Mouse (Mus musculus): Measurements from ENCODE around the gene Ece2. TPM values are rescaled to one million over a fixed set of nuclear protein-coding genes. Genes with fewer than 3 reads are reported as not detected.
A peak's percentile ranks its signal among the peaks of the same experiment; 100 is the strongest.

Ece2 gene
- polyA plus RNA-seq, 1 experiment from 2014 or later: 0.12 TPM

DNA sequence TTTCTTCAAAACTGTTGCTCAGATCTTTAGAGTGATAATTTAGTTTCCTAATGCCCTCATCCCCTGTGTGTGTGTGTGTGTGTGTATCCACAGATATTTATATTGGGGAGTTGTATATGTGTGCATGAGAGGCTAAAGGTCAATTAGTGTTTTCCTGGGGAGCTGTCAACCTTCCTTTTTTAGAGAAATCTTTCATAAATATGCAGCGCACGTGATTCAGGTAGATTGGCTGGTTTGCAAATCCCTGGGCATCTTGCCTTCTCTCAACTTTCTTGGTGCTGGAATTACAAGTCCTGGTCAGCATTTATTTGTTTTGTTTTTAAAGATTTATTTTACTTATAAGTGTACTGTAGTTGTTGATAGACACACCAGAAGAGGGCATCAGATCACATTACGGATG lies 40.7 kb downstream of the Ece2 start:
- H3K27me3 ChIP-seq: no peaks in the 10 kb centered on the region
- ChIA-PET CTCF (no interaction called here), POLR2A (no interaction called here)
- DNase-seq (ENCODE audit: low read depth, low spot score) (no peak), ATAC-seq (no peak)
- TF ChIP-seq CTCF (IDR thresholded peaks at IDR 0.05): no peak
- in situ Hi-C loops (cut with MboI; ENCODE audit: low pct_unique_long_range_greater_than_20kb): no loop called here

DNA sequence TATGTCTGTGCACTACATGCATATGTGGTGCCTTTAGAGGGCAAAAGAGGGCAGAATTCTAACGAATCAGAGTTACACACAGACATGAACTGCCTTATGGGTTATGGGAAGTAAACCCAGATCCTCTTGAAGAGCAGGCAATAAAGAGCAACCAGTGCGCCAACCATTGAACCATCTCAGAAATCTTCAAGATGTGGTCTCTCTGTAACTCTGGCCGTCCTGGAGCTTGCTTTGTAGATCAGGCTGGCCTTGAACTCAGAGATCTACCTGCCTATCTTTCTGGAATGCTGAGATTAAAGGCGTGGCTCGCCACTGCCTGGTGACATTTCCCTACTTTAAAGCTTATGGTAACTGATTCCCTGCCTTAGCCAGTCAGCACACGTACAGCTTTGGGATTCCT lies 42.3 kb downstream of the Ece2 start:
- H3K27me3 ChIP-seq: no peaks in the 10 kb centered on the region
- DNase-seq (ENCODE audit: low read depth, low spot score) (no peak), ATAC-seq (no peak)
- in situ Hi-C loops (cut with MboI; ENCODE audit: low pct_unique_long_range_greater_than_20kb): no loop called here
- TF ChIP-seq CTCF (IDR thresholded peaks at IDR 0.05): no peak
- ChIA-PET CTCF (no interaction called here), POLR2A (interaction anchor here (0.6 to 1.4 kb wide), 4 partner anchors 9 to 134 kb away, joined by 3 to 4 read pairs (median 3); partner anchors contain the start of genes Clcn2 and Polr2h)

DNA sequence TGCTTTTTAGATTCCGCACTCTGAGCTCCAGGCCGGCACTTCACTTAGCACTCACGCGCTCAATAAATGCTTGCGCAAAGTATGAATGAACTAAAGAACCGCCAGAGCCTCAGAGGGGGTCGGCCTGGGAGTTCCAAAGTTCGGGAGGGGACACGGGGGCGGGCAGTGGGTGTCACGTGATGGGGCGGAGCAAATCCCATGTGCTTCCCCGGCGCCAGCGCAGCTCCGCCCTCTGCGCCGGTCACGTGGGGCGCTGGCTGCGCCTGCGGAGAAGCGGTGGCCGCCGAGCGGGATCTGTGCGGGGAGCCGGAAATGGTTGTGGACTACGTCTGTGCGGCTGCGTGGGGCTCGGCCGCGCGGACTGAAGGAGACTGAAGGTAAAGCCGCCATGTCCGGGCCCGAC lies 42.9 kb downstream of the Ece2 start:
- H3K27me3 ChIP-seq: no peaks in the 10 kb centered on the region
- no peak for TF ChIP-seq CTCF (IDR thresholded peaks at IDR 0.05)
- in situ Hi-C loops (cut with MboI; ENCODE audit: low pct_unique_long_range_greater_than_20kb): no loop called here
- ChIA-PET POLR2A (interaction anchor here (0.6 to 1.4 kb wide), 4 partner anchors 9 to 134 kb away, joined by 3 to 4 read pairs (median 3); partner anchors contain the start of genes Clcn2 and Polr2h), CTCF (no interaction called here)
- ATAC-seq: peak; percentile 76
- peak; percentile 64 for DNase-seq (ENCODE audit: low read depth, low spot score)

DNA sequence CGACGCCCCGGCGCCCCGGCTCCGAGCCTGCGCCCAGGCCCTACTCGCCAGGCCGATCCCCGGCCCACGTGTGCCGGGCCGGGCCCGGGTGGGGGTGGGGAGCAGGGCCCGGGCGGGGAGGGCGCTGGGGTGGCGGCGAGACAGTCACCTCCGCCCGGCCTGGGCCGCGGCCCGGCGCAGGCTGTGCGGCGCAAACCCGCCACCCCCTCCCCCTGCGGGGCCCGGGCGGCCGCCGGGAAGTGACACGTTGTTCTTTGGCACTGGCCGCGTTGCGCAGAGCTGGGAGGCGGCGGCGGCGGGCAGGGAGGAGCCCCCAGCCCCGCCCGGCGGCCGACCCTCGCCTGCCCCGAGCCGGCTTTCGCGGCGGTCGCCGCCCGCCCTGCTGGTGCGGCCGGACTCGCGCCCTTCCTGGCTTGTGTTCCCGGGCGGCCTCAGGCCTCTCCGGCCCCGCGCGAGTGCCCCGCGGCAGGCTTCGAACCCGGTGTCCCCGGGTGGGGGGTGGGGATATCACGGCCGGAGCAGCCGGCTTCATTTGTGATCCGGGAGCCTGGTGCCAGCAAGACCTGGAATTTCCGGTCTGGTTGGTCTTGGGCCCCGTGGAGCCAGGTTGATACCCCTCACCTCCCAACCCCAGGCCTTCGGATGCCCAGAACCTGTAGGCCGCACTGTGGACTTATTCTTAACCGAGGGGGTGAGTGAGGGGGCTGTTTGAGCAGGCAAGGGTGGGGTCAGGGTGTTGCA lies 43.5 kb downstream of the Ece2 start:
- ATAC-seq: peak; percentile 63
- ChIA-PET POLR2A (interaction anchor here (0.9 to 1.4 kb wide), 3 partner anchors 13 to 135 kb away, joined by 3 to 4 read pairs (median 4); no protein-coding TSS in a partner anchor), CTCF (no interaction called here)
- in situ Hi-C loops (cut with MboI; ENCODE audit: low pct_unique_long_range_greater_than_20kb): no loop called here
- no peak for DNase-seq (ENCODE audit: low read depth, low spot score)
- TF ChIP-seq CTCF (IDR thresholded peaks at IDR 0.05): no peak
- H3K27me3 ChIP-seq: no peaks in the 10 kb centered on the region

DNA sequence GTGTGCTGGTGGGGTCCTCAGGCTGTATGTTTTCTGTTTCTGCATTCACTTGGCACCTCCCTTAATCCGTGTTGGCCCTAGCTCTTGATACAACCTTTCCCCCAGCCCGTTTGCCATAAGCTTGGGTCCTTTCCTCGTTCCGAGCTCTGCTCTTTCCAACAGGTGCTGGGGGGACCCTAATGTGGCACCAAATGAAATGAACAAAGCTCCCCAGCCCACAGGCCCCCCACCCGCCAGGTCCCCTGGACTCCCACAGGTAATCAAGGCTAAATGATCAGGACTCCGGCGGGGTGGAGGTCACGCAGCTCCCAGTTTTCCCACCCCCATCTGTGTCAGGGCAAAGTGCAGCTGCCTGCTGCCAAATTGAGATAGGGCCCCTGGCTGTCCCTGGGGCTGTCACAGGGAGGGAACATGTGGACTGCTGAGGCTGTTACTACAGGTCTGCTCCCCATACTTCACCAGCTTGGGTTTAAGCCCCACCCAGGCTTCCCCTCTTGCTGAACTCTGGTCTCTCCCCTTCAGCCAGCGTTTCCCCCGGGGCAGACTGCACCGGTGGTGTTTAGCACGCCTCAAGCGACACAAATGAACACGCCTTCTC lies 44.2 kb downstream of the Ece2 start:
- TF ChIP-seq CTCF (IDR thresholded peaks at IDR 0.05): no peak
- CTCF ChIA-PET: interaction anchor here (1.7 kb wide), 1 partner anchor 43 kb away, joined by 4 read pairs; the partner anchor contains the start of genes Clcn2 and Polr2h
- POLR2A ChIA-PET: interaction anchor here (1.3 kb wide), 1 partner anchor 12 kb away, joined by 4 read pairs; no protein-coding TSS in a partner anchor
- ATAC-seq: no peak
- no peaks in the 10 kb centered on the region for H3K27me3 ChIP-seq
- no peak for DNase-seq (ENCODE audit: low read depth, low spot score)
- in situ Hi-C loops (cut with MboI; ENCODE audit: low pct_unique_long_range_greater_than_20kb): no loop called here

DNA sequence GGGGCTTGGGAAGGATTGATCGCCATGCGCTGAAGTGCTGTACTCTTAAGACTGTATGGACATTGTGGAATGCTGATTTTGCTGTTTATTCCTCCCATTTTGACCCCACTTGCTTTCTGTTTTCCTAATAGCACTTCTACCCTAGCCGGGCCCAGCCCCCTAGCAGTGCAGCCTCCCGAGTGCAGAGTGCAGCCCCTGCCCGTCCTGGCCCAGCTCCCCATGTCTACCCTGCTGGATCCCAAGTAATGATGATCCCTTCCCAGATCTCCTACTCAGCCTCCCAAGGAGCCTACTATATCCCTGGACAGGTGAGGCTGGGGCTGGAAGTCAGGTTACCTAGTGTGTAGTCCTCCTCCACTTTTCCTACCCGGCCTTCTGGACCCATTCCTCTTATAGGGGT lies 45.6 kb downstream of the Ece2 start:
- no peak for TF ChIP-seq CTCF (IDR thresholded peaks at IDR 0.05)
- in situ Hi-C loops (cut with MboI; ENCODE audit: low pct_unique_long_range_greater_than_20kb): no loop called here
- no peaks in the 10 kb centered on the region for H3K27me3 ChIP-seq
- ATAC-seq (no peak), DNase-seq (ENCODE audit: low read depth, low spot score) (no peak)
- CTCF ChIA-PET: interaction anchor here (1.7 kb wide), 1 partner anchor 42 kb away, joined by 4 read pairs; the partner anchor contains the start of genes Clcn2 and Polr2h
- POLR2A ChIA-PET: no interaction called here

DNA sequence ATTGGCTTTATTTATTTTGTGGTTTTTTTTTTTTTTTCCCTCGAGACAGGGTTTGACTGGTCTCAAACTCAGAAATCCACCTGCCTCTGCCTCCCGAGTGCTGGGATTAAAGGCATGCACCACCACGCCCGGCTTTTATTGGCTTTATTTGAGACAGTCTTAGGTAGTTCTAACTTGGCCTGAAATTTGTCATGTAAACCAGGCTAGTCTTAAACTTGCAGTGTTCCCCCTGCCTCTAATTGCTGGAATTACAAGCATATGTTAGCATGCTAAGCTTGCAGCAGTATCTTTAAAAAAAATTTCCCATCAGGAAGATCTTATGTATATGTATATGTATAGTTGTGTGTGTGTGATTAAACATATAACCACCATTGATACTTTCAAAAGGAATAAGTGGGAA lies 47.1 kb downstream of the Ece2 start:
- in situ Hi-C loops (cut with MboI; ENCODE audit: low pct_unique_long_range_greater_than_20kb): no loop called here
- no peak for DNase-seq (ENCODE audit: low read depth, low spot score)
- no peaks in the 10 kb centered on the region for H3K27me3 ChIP-seq
- TF ChIP-seq CTCF (IDR thresholded peaks at IDR 0.05): no peak
- ATAC-seq: no peak
- ChIA-PET POLR2A (interaction anchor here (0.9 to 1.0 kb wide), 2 partner anchors 10 to 41 kb away, joined by 3 to 4 read pairs; partner anchors contain the start of genes Clcn2 and Polr2h), CTCF (interaction anchor here (0.8 kb wide), 1 partner anchor 9 kb away, joined by 3 read pairs; no protein-coding TSS in a partner anchor)

DNA sequence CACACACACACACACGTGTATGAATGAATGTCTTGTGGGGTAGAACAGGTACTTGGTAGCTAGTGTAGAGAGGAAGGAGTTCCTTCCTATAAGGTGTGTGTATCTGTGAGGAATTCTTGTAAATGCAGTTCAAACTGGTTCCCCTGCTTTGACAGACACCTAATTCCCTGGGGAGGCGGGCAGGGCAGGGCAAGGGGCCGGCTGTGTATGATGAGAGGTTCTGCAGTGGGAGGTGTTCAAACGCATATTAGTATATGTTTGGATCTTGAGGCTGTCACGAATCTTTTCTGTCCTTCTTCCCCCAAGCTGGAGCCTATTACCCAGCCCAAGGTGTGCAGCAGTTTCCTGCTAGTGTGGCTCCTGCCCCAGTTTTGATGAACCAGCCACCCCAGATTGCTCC lies 47.8 kb downstream of the Ece2 start:
- ATAC-seq (no peak), DNase-seq (ENCODE audit: low read depth, low spot score) (no peak)
- no peaks in the 10 kb centered on the region for H3K27me3 ChIP-seq
- POLR2A ChIA-PET: interaction anchor here (0.9 to 1.0 kb wide), 2 partner anchors 9 to 40 kb away, joined by 3 to 4 read pairs; partner anchors contain the start of genes Clcn2 and Polr2h
- in situ Hi-C loops (cut with MboI; ENCODE audit: low pct_unique_long_range_greater_than_20kb): no loop called here
- CTCF ChIA-PET: interaction anchor here (0.8 kb wide), 1 partner anchor 8 kb away, joined by 3 read pairs; no protein-coding TSS in a partner anchor
- TF ChIP-seq CTCF (IDR thresholded peaks at IDR 0.05): no peak

DNA sequence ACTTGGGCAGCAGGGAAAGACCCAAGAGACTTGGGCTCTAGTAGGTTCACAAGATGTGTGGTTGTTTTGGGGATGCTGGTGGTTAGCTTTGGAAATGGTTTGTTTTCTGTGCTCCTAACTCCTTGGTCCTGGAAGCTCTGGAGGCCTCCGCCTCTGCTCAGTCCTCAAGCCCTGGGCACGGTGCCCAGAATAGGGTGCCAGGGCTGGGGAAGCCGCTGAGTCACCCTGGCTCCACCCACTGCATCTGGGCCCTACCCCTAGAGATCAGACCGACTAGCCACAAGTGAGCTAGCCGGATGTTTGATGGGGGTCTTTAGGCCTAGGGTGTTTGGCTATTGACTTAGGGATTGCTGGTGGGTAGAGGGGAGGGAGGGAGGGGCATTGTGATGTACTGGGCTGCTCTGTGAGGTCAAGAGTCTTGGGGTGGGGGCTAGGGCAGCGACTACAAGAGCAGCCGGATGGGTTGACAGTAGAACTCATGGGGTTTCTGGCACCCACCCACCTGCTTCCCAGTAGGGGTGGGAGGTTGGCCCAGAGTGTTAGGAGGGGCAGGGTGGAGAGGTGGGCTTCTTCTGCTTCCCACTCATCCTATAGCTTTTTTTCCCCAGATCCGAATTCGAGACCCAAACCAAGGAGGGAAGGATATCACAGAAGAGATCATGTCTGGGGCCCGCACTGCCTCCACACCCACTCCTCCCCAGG lies 48.5 kb downstream of the Ece2 start:
- TF ChIP-seq CTCF (IDR thresholded peaks at IDR 0.05): no peak
- peak; percentile 65 for ATAC-seq
- in situ Hi-C loops (cut with MboI; ENCODE audit: low pct_unique_long_range_greater_than_20kb): no loop called here
- CTCF ChIA-PET: no interaction called here
- H3K27me3 ChIP-seq: no peaks in the 10 kb centered on the region
- POLR2A ChIA-PET: no interaction called here
- peak; percentile 62 for DNase-seq (ENCODE audit: low read depth, low spot score)

DNA sequence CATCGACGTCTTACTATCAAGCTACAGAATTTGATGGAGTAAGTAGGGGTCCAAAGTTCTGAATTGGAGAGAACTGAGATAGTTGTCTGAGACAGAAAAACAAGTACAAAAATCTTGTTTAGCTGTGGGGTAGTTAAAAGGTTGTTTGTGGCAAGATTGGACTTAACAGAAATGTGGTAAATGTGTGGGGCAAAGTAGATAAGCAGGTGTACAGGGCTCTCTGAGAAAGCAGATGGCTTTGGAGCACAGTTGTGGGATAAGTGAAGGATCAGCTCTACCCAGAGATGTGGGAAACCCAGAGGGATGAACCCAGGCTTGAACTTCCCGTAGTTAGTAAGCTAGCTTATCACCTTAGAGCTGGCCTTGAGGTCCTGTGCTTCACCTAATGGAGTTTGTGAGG lies 61.1 kb downstream of the Ece2 start:
- ATAC-seq (no peak), DNase-seq (ENCODE audit: low read depth, low spot score) (no peak)
- no peak for TF ChIP-seq CTCF (IDR thresholded peaks at IDR 0.05)
- in situ Hi-C loops (cut with MboI; ENCODE audit: low pct_unique_long_range_greater_than_20kb): no loop called here
- POLR2A ChIA-PET: no interaction called here
- no peaks in the 10 kb centered on the region for H3K27me3 ChIP-seq
- CTCF ChIA-PET: no interaction called here
